Mouse (Mus musculus) stomach, embryonic 14.5 days (tissue): ENCODE results near the gene Chst11. TPM values are rescaled to one million over a fixed set of nuclear protein-coding genes. Genes with fewer than 3 reads are reported as not detected.

Experiments
- ATAC-seq: fragments of 200-750 bp; cut with Nextera tagmentation; 2 replicates; pipeline ENCODE4 v1.8.0; 2017; ENCODE audit warnings: low read depth, moderate TSS enrichment; ENCODE audit not compliant: insufficient number of reproducible peaks, insufficient read depth, low FRiP score
- H3K27ac ChIP-seq: fragments of 300-500 bp; sonication (generic); 2 replicates; pipeline ENCODE4 v1.5.1; 2014; ENCODE audit warnings: mild to moderate bottlenecking, low read length, moderate library complexity, mixed read lengths
- H3K27me3 ChIP-seq: fragments of 300-500 bp; sonication (generic); 2 replicates; pipeline ENCODE4 v1.6.1; 2014; ENCODE audit warnings: low read length, control low read depth, mixed read lengths; ENCODE audit not compliant: control insufficient read depth, insufficient read depth
- H3K36me3 ChIP-seq: fragments of 300-500 bp; sonication (generic); 2 replicates; pipeline ENCODE4 v1.6.1; 2014; ENCODE audit warnings: mild to moderate bottlenecking, control low read depth, low read length, moderate library complexity, mixed read lengths; ENCODE audit not compliant: control insufficient read depth, insufficient read depth
- H3K4me1 ChIP-seq: fragments of 300-500 bp; sonication (generic); 2 replicates; pipeline ENCODE4 v1.6.1; 2014; ENCODE audit warnings: low read length, control low read depth, mixed read lengths; ENCODE audit not compliant: control insufficient read depth, insufficient read depth
- H3K4me2 ChIP-seq: fragments of 300-500 bp; sonication (generic); replicated peaks from 2 replicates; pipeline ENCODE4 v1.6.1; 2014; ENCODE audit warnings: low read depth, low read length, control low read depth
- H3K4me3 ChIP-seq: fragments of 300-500 bp; sonication (generic); 2 replicates; pipeline ENCODE4 v1.5.1; 2014; ENCODE audit warnings: low read depth, low read length, control low read depth
- H3K9ac ChIP-seq: fragments of 300-500 bp; sonication (generic); replicated peaks from 2 replicates; pipeline ENCODE4 v1.6.1; 2014; ENCODE audit warnings: low read depth, mild to moderate bottlenecking, control low read depth, low read length, moderate library complexity, mixed read lengths
- H3K9me3 ChIP-seq: fragments of 300-500 bp; sonication (generic); 2 replicates; pipeline ENCODE4 v1.6.1; 2016; ENCODE audit warnings: low read depth, low read length, control low read depth; ENCODE audit not compliant: control insufficient read depth
- WGBS: fragments of 180-500 bp; shearing (Covaris S2); extraction: QIAGEN DNeasy Blood & Tissue Kit; methylation state at CpG from one replicate; pipeline ENCODE4 v1.1.7; 2014; 5-methylcytosine and 5-hydroxymethylcytosine counted together
- polyA plus RNA-seq: library from polyadenylated mRNA; unstranded; fragments of >200 nt; fragmentation: Nextera tagmentation; extraction: Ambion mirVana; gene quantifications from 2 replicates; pipeline ENCODE4 v1.2.1, GENCODE M21; 2014

The Chst11 gene
- polyA plus RNA-seq, 1 experiment from 2014 or later, result 2.0 TPM

- Histone ChIP-seq H3K4me1 (0 out of 2 replicates have a peak, but pooled peaks cover 11% of the 10 kb centered on the region), H3K36me3 (no peaks in the 10 kb centered on the region), H3K4me3 (no peak overlapping the region), H3K4me2 (no peak overlapping the region), H3K9me3 (no peaks in the 10 kb centered on the region), H3K27me3 (no peaks in the 10 kb centered on the region), H3K27ac (no peak overlapping the region), H3K9ac (no peak overlapping the region)
- ATAC-seq, result 0 out of 2 replicates have a peak, but pooled peaks have one; percentile 51
- WGBS, result 59% methylated on average over 16 of the region's 16 CpGs
These were observed 155.1 kb downstream of the Chst11 start for GRCm38 (mm10) chr10:83140258-83140936.

GRCm38 (mm10) chr10:83141434-83141833 is 156.1 kb downstream of the Chst11 start:
- H3K27ac ChIP-seq, result no peak overlapping the region
- H3K9ac ChIP-seq, result no peak overlapping the region
- H3K36me3 ChIP-seq, result no peaks in the 10 kb centered on the region
- H3K4me3 ChIP-seq, result no peak overlapping the region
- 0 out of 2 replicates have a peak, but pooled peaks cover 17% of the 10 kb centered on the region for H3K4me1 ChIP-seq
- H3K9me3 ChIP-seq, result no peaks in the 10 kb centered on the region
- H3K4me2 ChIP-seq, result no peak overlapping the region
- WGBS, result 75% methylated on average over 5 of the region's 5 CpGs
- ATAC-seq, result no peak
- H3K27me3 ChIP-seq, result no peaks in the 10 kb centered on the region

- WGBS, result 87% methylated on average over 10 of the region's 10 CpGs
- no peak overlapping the region for H3K4me3 ChIP-seq
- H3K9me3 ChIP-seq, result no peaks in the 10 kb centered on the region
- H3K36me3 ChIP-seq, result no peaks in the 10 kb centered on the region
- no peaks in the 10 kb centered on the region for H3K27me3 ChIP-seq
- H3K4me2 ChIP-seq, result no peak overlapping the region
- H3K4me1 ChIP-seq, result 0 out of 2 replicates have a peak, but pooled peaks cover 17% of the 10 kb centered on the region
- ATAC-seq, result no peak
- H3K9ac ChIP-seq, result no peak overlapping the region
- H3K27ac ChIP-seq, result no peak overlapping the region
These were observed 157.8 kb downstream of the Chst11 start for GRCm38 (mm10) chr10:83143049-83143448.

- no peak overlapping the region for H3K4me2 ChIP-seq
- no peaks in the 10 kb centered on the region for H3K27me3 ChIP-seq
- H3K9me3 ChIP-seq, result no peaks in the 10 kb centered on the region
- WGBS, result 56% methylated on average over 14 of the region's 14 CpGs
- H3K4me3 ChIP-seq, result no peak overlapping the region
- 0 out of 2 replicates have a peak, but pooled peaks cover 9% of the 10 kb centered on the region for H3K4me1 ChIP-seq
- no peaks in the 10 kb centered on the region for H3K36me3 ChIP-seq
- no peak for ATAC-seq
- no peak overlapping the region for H3K9ac ChIP-seq
- no peak overlapping the region for H3K27ac ChIP-seq
These were observed 160.5 kb downstream of the Chst11 start for GRCm38 (mm10) chr10:83145836-83146235.

- Histone ChIP-seq H3K36me3 (no peaks in the 10 kb centered on the region), H3K4me3 (no peak overlapping the region), H3K27ac (no peak overlapping the region), H3K4me2 (no peak overlapping the region), H3K4me1 (peaks cover 15% of the 10 kb centered on the region), H3K9me3 (no peaks in the 10 kb centered on the region), H3K27me3 (no peaks in the 10 kb centered on the region), H3K9ac (no peak overlapping the region)
- WGBS, result 78% methylated on average over 12 of the region's 12 CpGs
- ATAC-seq, result no peak
These were observed 164.3 kb downstream of the Chst11 start for GRCm38 (mm10) chr10:83149342-83150178.

GRCm38 (mm10) chr10:83150587-83150986 is 165.3 kb downstream of the Chst11 start:
- no peaks in the 10 kb centered on the region for H3K9me3 ChIP-seq
- peaks cover 15% of the 10 kb centered on the region for H3K4me1 ChIP-seq
- no peak overlapping the region for H3K4me3 ChIP-seq
- no peak overlapping the region for H3K27ac ChIP-seq
- no peak overlapping the region for H3K4me2 ChIP-seq
- peak; percentile 43; the same call in 1 of the 2 replicates for ATAC-seq
- H3K36me3 ChIP-seq, result no peaks in the 10 kb centered on the region
- 65% methylated on average over 7 of the region's 7 CpGs for WGBS
- H3K9ac ChIP-seq, result no peak overlapping the region
- H3K27me3 ChIP-seq, result no peaks in the 10 kb centered on the region

- H3K27me3 ChIP-seq, result no peaks in the 10 kb centered on the region
- H3K4me2 ChIP-seq, result no peak overlapping the region
- peaks cover 9% of the 10 kb centered on the region for H3K4me1 ChIP-seq
- ATAC-seq, result peak; percentile 67
- peaks cover 2% of the 10 kb centered on the region; the same call in 1 of the 2 replicates for H3K9me3 ChIP-seq
- H3K36me3 ChIP-seq, result no peaks in the 10 kb centered on the region
- 16% methylated on average over 6 of the region's 6 CpGs for WGBS
- H3K4me3 ChIP-seq, result no peak overlapping the region
- H3K9ac ChIP-seq, result no peak overlapping the region
- no peak overlapping the region for H3K27ac ChIP-seq
These were observed 166.1 kb downstream of the Chst11 start for GRCm38 (mm10) chr10:83151362-83151761.

GRCm38 (mm10) chr10:83151896-83152685 is 166.8 kb downstream of the Chst11 start:
- no peak for ATAC-seq
- Histone ChIP-seq H3K36me3 (no peaks in the 10 kb centered on the region), H3K9ac (no peak overlapping the region), H3K27ac (no peak overlapping the region), H3K4me2 (no peak overlapping the region), H3K4me3 (no peak overlapping the region), H3K27me3 (no peaks in the 10 kb centered on the region), H3K9me3 (peaks cover 4% of the 10 kb centered on the region; the same call in 1 of the 2 replicates), H3K4me1 (peaks cover 9% of the 10 kb centered on the region)
- WGBS, result 32% methylated on average over 16 of the region's 16 CpGs
